Mouse (Mus musculus): ENCODE data around the gene Gfra4. TPM values are rescaled to one million over a fixed set of nuclear protein-coding genes. Genes with fewer than 3 reads are reported as not detected.

Gene Gfra4
- 0.93 TPM for polyA plus RNA-seq (2014; fragmentation: Illumina TruSeq; extraction: RNeasy Lipid Tissue Mini Kit (QIAGEN cat#74804); ENCODE audit: low read depth, low replicate concordance)

GRCm38 (mm10) chr2:131042988-131043387 is at the start of gene Gfra4:
Gene Gfra4, minus strand, starts transcription at chr2:131043088.

GRCm38 (mm10) chr2:131086667-131087390 is 43.9 kb upstream of the Gfra4 start, which contains the start of gene Siglec1:
Gene Siglec1, minus strand, starts transcription at chr2:131086765.

GRCm38 (mm10) chr2:131063404-131063864 is 20.5 kb upstream of the Gfra4 start, which contains the start of gene Adam33:
Gene Adam33, minus strand, starts transcription at chr2:131063814.

Other genes starting within 250 kb of the Gfra4 start
- gene 4930402H24Rik, start 136.7 kb downstream of the Gfra4 start, polyA plus RNA-seq (2014; fragmentation: Illumina TruSeq; extraction: RNeasy Lipid Tissue Mini Kit (QIAGEN cat#74804); ENCODE audit: low read depth, low replicate concordance), result 27.6 TPM
- gene Atrn, start 136.6 kb downstream of the Gfra4 start, polyA plus RNA-seq (2014; fragmentation: Illumina TruSeq; extraction: RNeasy Lipid Tissue Mini Kit (QIAGEN cat#74804); ENCODE audit: low read depth, low replicate concordance), result 43.9 TPM
- gene Adam33, start 20.7 kb upstream of the Gfra4 start, polyA plus RNA-seq (2014; fragmentation: Illumina TruSeq; extraction: RNeasy Lipid Tissue Mini Kit (QIAGEN cat#74804); ENCODE audit: low read depth, low replicate concordance), result 0.52 TPM
- gene Siglec1, start 43.7 kb upstream of the Gfra4 start, polyA plus RNA-seq (2014; fragmentation: Illumina TruSeq; extraction: RNeasy Lipid Tissue Mini Kit (QIAGEN cat#74804); ENCODE audit: low read depth, low replicate concordance), result 0.70 TPM
- 0.99 TPM for gene Hspa12b, start 84.2 kb upstream of the Gfra4 start, polyA plus RNA-seq (2014; fragmentation: Illumina TruSeq; extraction: RNeasy Lipid Tissue Mini Kit (QIAGEN cat#74804); ENCODE audit: low read depth, low replicate concordance)
- not detected for gene Gm11037, start 90.4 kb upstream of the Gfra4 start, polyA plus RNA-seq (2014; fragmentation: Illumina TruSeq; extraction: RNeasy Lipid Tissue Mini Kit (QIAGEN cat#74804); ENCODE audit: low read depth, low replicate concordance)
- gene 1700037H04Rik, start 117.0 kb upstream of the Gfra4 start, polyA plus RNA-seq (2014; fragmentation: Illumina TruSeq; extraction: RNeasy Lipid Tissue Mini Kit (QIAGEN cat#74804); ENCODE audit: low read depth, low replicate concordance), result 0.87 TPM
- gene Cenpb, start 137.0 kb upstream of the Gfra4 start, polyA plus RNA-seq (2014; fragmentation: Illumina TruSeq; extraction: RNeasy Lipid Tissue Mini Kit (QIAGEN cat#74804); ENCODE audit: low read depth, low replicate concordance), result 11.2 TPM
- 0.82 TPM for gene Cdc25b, start 143.9 kb upstream of the Gfra4 start, polyA plus RNA-seq (2014; fragmentation: Illumina TruSeq; extraction: RNeasy Lipid Tissue Mini Kit (QIAGEN cat#74804); ENCODE audit: low read depth, low replicate concordance)
- 1.1 TPM for gene Spef1, start 144.2 kb upstream of the Gfra4 start, polyA plus RNA-seq (2014; fragmentation: Illumina TruSeq; extraction: RNeasy Lipid Tissue Mini Kit (QIAGEN cat#74804); ENCODE audit: low read depth, low replicate concordance)
- gene Ap5s1, start 164.0 kb upstream of the Gfra4 start, polyA plus RNA-seq (2014; fragmentation: Illumina TruSeq; extraction: RNeasy Lipid Tissue Mini Kit (QIAGEN cat#74804); ENCODE audit: low read depth, low replicate concordance), result not detected
- 6.6 TPM for gene Mavs, start 191.0 kb upstream of the Gfra4 start, polyA plus RNA-seq (2014; fragmentation: Illumina TruSeq; extraction: RNeasy Lipid Tissue Mini Kit (QIAGEN cat#74804); ENCODE audit: low read depth, low replicate concordance)
- 51.3 TPM for gene Pank2, start 219.4 kb upstream of the Gfra4 start, polyA plus RNA-seq (2014; fragmentation: Illumina TruSeq; extraction: RNeasy Lipid Tissue Mini Kit (QIAGEN cat#74804); ENCODE audit: low read depth, low replicate concordance)

All from adrenal gland, adult 10 weeks (tissue).